Mouse (Mus musculus): ENCODE data around the gene Smpdl3b. TPM values are rescaled to one million over a fixed set of nuclear protein-coding genes. Genes with fewer than 3 reads are reported as not detected.

Smpdl3b gene
- polyA plus RNA-seq, 1 experiment = 21.4 TPM

DNA sequence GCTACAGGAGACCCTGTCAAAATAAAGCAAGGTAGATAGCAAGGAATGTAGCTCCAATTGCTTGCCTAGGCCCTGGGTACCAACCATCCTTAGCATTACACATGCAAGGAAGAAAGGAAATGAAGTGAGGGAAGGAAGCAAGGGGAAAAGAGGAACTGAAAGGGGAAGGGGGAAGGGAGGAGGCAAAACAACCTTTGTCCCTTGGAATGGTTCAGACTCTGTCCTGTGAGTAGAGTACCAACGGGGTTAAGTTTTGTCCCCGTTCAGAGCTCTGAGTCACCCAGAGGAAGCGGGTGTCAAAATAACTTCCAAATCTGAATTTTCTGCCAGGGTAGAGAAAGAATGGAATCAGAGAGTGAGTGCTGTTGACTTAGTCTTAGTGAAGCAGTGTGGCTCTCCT lies 3.2 kb upstream of the Smpdl3b start:
- H3K27me3 ChIP-seq (ENCODE audit: control insufficient read depth, insufficient read depth, insufficient read length) = no peaks in the 10 kb centered on the region
- no peaks in the 10 kb centered on the region for H3K36me3 ChIP-seq (ENCODE audit: control insufficient read depth, insufficient read depth)
- H3ac ChIP-seq (ENCODE audit: control insufficient read depth, insufficient read length, low read depth) = no peak overlapping the region
- no peaks in the 10 kb centered on the region for H3K79me3 ChIP-seq (ENCODE audit: low read depth)
- peaks cover 6% of the 10 kb centered on the region for H3K79me2 ChIP-seq (ENCODE audit: control insufficient read depth, insufficient read depth)
- H3K4me3 ChIP-seq (ENCODE audit: insufficient read depth, poor library complexity, severe bottlenecking) = no peak overlapping the region
- TF ChIP-seq CEBPB (IDR thresholded peaks at IDR 0.05; ENCODE audit: low read depth) (no peak), CTCF (IDR thresholded peaks at IDR 0.05; ENCODE audit: control insufficient read depth, insufficient read depth, insufficient read length) (no peak), MYOG (IDR thresholded peaks at IDR 0.05; ENCODE audit: control insufficient read depth, extremely low read depth, insufficient read length) (no peak), MAX (IDR thresholded peaks at IDR 0.05) (no peak), MYOD1 (IDR thresholded peaks at IDR 0.05; ENCODE audit: control insufficient read depth, insufficient read length, low read depth) (no peak), USF1 (IDR thresholded peaks at IDR 0.05; ENCODE audit: low read depth) (no peak), FOSL1 (IDR thresholded peaks at IDR 0.05; ENCODE audit: insufficient read depth, low read length, poor library complexity, severe bottlenecking) (no peak)

DNA sequence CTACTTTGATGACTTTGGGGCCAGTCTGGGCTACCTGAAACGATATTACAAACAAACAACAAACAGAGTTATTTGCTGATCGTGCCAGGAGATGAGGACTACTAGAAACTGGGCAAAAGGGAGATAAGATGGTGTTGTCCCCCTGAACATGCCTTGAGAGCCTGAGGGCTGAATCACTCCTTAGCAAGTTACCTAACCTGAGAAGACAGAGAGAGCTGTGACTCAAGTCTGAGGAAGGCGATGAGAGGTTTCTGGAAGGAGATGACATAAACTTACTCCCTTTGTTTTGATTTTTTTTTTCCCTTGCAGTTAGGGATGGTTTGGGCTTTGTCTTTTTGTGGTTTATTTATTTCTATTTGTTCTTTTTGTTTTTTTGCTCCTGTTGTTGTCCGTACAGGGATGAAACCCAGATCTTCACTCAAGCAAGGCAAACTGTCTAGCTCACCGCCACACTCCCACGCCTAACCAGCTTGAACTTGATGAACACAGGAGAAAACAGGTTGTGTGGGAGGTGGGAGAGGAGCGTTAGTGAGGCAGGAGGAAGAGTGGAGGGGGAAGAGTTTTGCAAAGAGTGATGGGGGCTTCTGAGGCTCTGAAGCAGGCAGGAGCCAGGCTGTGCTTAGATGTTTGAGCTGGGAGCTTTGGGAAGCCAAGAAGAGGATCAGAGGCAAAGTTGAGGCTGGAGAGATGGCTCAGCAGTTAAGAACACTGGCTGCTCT lies 740 bp upstream of the Smpdl3b start:
- H3K4me3 ChIP-seq (ENCODE audit: insufficient read depth, poor library complexity, severe bottlenecking) = no peak overlapping the region
- no peaks in the 10 kb centered on the region for H3K27me3 ChIP-seq (ENCODE audit: control insufficient read depth, insufficient read depth, insufficient read length)
- no peak overlapping the region for H3ac ChIP-seq (ENCODE audit: control insufficient read depth, insufficient read length, low read depth)
- H3K36me3 ChIP-seq (ENCODE audit: control insufficient read depth, insufficient read depth) = no peaks in the 10 kb centered on the region
- TF ChIP-seq FOSL1 (IDR thresholded peaks at IDR 0.05; ENCODE audit: insufficient read depth, low read length, poor library complexity, severe bottlenecking) = peak; percentile 29
- peak; percentile 19 for TF ChIP-seq CEBPB (IDR thresholded peaks at IDR 0.05; ENCODE audit: low read depth)
- TF ChIP-seq MAX (IDR thresholded peaks at IDR 0.05) = no peak
- no peaks in the 10 kb centered on the region for H3K79me3 ChIP-seq (ENCODE audit: low read depth)
- peaks cover 10% of the 10 kb centered on the region for H3K79me2 ChIP-seq (ENCODE audit: control insufficient read depth, insufficient read depth)

DNA sequence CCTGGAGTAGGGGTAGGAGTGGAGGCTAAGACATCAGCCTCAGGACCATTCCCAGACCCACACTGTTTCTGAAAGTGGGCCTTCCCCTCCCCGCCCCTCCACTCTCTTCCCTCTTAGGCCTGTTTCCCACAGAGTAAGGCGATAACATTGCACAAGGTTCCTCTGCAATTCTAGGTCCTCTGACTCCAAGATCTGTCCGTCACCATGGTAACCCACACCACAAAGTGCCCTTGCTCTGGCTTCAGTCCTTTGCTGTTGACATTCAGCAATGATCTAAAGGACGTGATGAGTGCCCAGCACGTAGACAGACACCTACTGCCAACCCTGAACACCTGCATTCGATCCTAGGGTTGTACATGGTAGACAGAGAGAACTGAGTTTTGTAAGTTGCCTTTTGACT lies 4.1 kb downstream of the Smpdl3b start:
- TF ChIP-seq MYOG (IDR thresholded peaks at IDR 0.05; ENCODE audit: control insufficient read depth, extremely low read depth, insufficient read length) (no peak), CEBPB (IDR thresholded peaks at IDR 0.05; ENCODE audit: low read depth) (no peak), MAX (IDR thresholded peaks at IDR 0.05) (no peak), FOSL1 (IDR thresholded peaks at IDR 0.05; ENCODE audit: insufficient read depth, low read length, poor library complexity, severe bottlenecking) (no peak), MYOD1 (IDR thresholded peaks at IDR 0.05; ENCODE audit: control insufficient read depth, insufficient read length, low read depth) (no peak), USF1 (IDR thresholded peaks at IDR 0.05; ENCODE audit: low read depth) (no peak), CTCF (IDR thresholded peaks at IDR 0.05; ENCODE audit: control insufficient read depth, insufficient read depth, insufficient read length) (no peak)

DNA sequence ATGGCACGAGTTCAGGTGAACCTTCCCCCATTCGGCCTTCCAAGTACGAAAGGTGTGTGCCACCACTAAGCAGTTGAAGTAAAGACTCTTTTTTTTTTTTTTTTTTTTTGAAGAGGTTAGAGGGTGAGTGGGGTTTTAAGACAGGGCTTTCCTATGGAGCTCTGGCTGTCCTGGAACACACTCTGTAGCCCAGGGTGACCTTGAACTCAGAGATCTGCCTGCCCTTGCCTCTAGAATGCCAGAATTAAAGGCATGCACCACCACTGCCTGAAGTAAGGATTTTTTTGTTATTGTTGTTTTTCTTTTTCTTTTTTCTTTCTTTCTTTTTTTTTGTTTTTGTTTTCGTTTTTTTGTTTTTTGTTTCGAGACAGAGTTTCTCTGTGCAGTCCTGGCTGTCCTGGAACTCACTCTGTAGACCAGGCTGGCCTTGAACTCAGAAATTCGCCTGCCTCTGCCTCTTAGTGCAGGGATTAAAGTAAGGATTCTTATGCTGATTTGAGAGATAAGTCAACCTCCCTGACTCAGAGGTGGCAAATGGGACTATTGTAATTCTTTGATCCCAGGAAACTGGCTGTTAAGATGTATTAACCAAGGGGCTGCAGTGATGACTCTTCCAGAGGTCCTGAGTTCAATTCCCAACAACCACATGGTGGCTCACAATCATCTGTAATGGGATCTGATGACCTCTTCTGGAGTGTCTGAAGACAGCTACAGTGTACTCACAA lies 7.6 kb downstream of the Smpdl3b start:
- Histone ChIP-seq H3K36me3 (ENCODE audit: control insufficient read depth, insufficient read depth) (no peaks in the 10 kb centered on the region), H3ac (ENCODE audit: control insufficient read depth, insufficient read length, low read depth) (no peak overlapping the region), H3K79me2 (ENCODE audit: control insufficient read depth, insufficient read depth) (no peaks in the 10 kb centered on the region), H3K79me3 (ENCODE audit: low read depth) (peaks cover 2% of the 10 kb centered on the region), H3K27me3 (ENCODE audit: control insufficient read depth, insufficient read depth, insufficient read length) (no peaks in the 10 kb centered on the region), H3K4me3 (ENCODE audit: insufficient read depth, poor library complexity, severe bottlenecking) (no peak overlapping the region)
- TF ChIP-seq FOSL1 (IDR thresholded peaks at IDR 0.05; ENCODE audit: insufficient read depth, low read length, poor library complexity, severe bottlenecking) (no peak), USF1 (IDR thresholded peaks at IDR 0.05; ENCODE audit: low read depth) (no peak), MYOD1 (IDR thresholded peaks at IDR 0.05; ENCODE audit: control insufficient read depth, insufficient read length, low read depth) (no peak), MAX (IDR thresholded peaks at IDR 0.05) (no peak), CTCF (IDR thresholded peaks at IDR 0.05; ENCODE audit: control insufficient read depth, insufficient read depth, insufficient read length) (no peak), MYOG (IDR thresholded peaks at IDR 0.05; ENCODE audit: control insufficient read depth, extremely low read depth, insufficient read length) (no peak)

More for the DNA sequence above, 4.1 kb downstream of the Smpdl3b start:
- peaks cover 10% of the 10 kb centered on the region for H3K79me2 ChIP-seq (ENCODE audit: control insufficient read depth, insufficient read depth)
- no peak overlapping the region for H3ac ChIP-seq (ENCODE audit: control insufficient read depth, insufficient read length, low read depth)
- no peak overlapping the region for H3K4me3 ChIP-seq (ENCODE audit: insufficient read depth, poor library complexity, severe bottlenecking)
- no peaks in the 10 kb centered on the region for H3K36me3 ChIP-seq (ENCODE audit: control insufficient read depth, insufficient read depth)
- no peaks in the 10 kb centered on the region for H3K27me3 ChIP-seq (ENCODE audit: control insufficient read depth, insufficient read depth, insufficient read length)
- peaks cover 2% of the 10 kb centered on the region for H3K79me3 ChIP-seq (ENCODE audit: low read depth)

DNA sequence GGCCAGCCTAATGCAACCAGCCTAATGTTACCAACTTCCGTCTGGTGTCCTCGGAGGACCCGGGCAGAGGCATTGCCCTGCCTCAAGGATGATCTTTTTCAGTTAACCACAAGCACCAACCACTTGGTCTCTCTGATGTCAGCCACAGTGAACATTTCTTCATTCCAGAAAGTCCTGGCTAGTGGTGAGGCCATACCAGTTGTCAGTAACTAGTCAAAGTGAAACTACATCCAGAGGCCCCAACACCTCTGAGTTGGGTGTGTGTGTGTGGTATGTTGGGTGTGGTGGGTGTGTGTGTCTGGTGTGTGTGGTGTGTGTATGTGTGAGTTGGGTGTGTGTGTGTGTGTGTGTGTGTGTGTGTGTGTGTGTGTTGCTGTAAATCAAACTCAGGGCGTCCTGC lies 8.3 kb downstream of the Smpdl3b start:
- Histone ChIP-seq H3K36me3 (ENCODE audit: control insufficient read depth, insufficient read depth) (peaks cover 2% of the 10 kb centered on the region), H3K4me3 (ENCODE audit: insufficient read depth, poor library complexity, severe bottlenecking) (no peak overlapping the region), H3K27me3 (ENCODE audit: control insufficient read depth, insufficient read depth, insufficient read length) (no peaks in the 10 kb centered on the region), H3ac (ENCODE audit: control insufficient read depth, insufficient read length, low read depth) (no peak overlapping the region), H3K79me2 (ENCODE audit: control insufficient read depth, insufficient read depth) (no peaks in the 10 kb centered on the region), H3K79me3 (ENCODE audit: low read depth) (peaks cover 2% of the 10 kb centered on the region)
- TF ChIP-seq MYOD1 (IDR thresholded peaks at IDR 0.05; ENCODE audit: control insufficient read depth, insufficient read length, low read depth) (no peak), MAX (IDR thresholded peaks at IDR 0.05) (no peak), CEBPB (IDR thresholded peaks at IDR 0.05; ENCODE audit: low read depth) (no peak), MYOG (IDR thresholded peaks at IDR 0.05; ENCODE audit: control insufficient read depth, extremely low read depth, insufficient read length) (no peak), CTCF (IDR thresholded peaks at IDR 0.05; ENCODE audit: control insufficient read depth, insufficient read depth, insufficient read length) (no peak), FOSL1 (IDR thresholded peaks at IDR 0.05; ENCODE audit: insufficient read depth, low read length, poor library complexity, severe bottlenecking) (no peak), USF1 (IDR thresholded peaks at IDR 0.05; ENCODE audit: low read depth) (no peak)
